22 mouse cellular contexts compared by ENCODE assay signal in the genomic region with DNA sequence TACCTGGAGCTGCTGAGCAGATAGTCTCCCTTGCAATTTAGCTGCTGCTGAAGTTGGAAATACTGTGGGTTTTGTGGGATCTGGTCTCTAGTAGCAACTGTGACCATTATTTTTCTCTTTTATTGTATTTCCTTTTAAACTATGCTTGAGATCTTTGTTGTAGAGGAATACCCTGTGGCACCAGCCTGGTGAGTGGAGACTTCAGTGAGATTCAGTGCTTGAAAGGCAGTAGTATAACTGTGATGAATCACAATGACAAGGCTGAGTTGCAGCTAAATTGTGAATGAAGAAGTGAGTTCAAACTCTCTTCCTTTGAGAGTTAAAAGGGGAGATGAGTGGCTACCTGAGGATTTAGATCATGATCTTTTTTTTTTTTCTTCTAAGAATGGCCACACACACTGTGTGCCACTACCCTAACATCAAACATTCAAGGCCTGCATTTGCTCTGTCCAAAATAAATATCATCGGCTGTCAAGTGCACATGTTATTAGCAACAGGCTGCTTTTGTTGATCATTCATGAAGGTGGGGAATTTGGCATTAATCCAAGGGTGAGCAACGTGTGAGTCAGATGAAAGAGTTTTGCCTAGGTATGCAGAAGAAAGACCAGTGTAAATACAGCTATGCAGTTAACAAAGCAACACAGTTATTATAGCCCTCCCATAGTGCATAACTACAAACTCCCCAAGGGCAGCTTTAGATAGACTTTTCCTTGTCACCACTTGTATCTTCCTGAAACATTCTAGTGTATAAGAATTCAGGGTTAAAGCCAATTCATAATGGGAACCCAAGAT.
DNase-seq lines count a peak whose midpoint lies in the region; ATAC-seq and TF ChIP-seq lines count a peak whose summit lies in the region.
"Had no signal": no experiment of that assay in that cellular context is flagged by ENCODE, and none has a peak within 500 bp of the region (broad histone marks: within the 10 kb centered on the region; RNA-seq: fewer than 3 reads in every experiment).

No protein-coding gene starts in this region.

- no peak overlapping the region for H3K4me3 ChIP-seq in heart, embryonic 13.5 days
- no peak overlapping the region for H3K4me3 ChIP-seq in heart, embryonic 10.5 days
- H3K4me3 ChIP-seq in lung, postnatal 0 days (ENCODE audit: low read depth, low read length), result no peak overlapping the region
- H3K4me3 ChIP-seq in lung, adult 2 months (replicated peaks; ENCODE audit: extremely low read depth, low read depth, low read length), result no peak overlapping the region
- no peak overlapping the region for H3K4me3 ChIP-seq in hindbrain, postnatal 0 days (ENCODE audit: low read length)
- H3K4me3 ChIP-seq: embryonic facial prominence, embryonic 12.5 days; hindbrain, embryonic 10.5 days; layer of hippocampus, adult 2 months; liver, embryonic 15.5 days; midbrain, embryonic 13.5 days had no signal

- no peak overlapping the region for H3K4me2 ChIP-seq in heart, embryonic 13.5 days
- H3K4me2 ChIP-seq in lung, postnatal 0 days (replicated peaks; ENCODE audit: low read depth, low read length), result no peak overlapping the region
- H3K4me2 ChIP-seq in hindbrain, postnatal 0 days (ENCODE audit: low read depth, low read length), result no peak overlapping the region
- H3K4me2 ChIP-seq: embryonic facial prominence, embryonic 12.5 days; liver, embryonic 15.5 days; midbrain, embryonic 13.5 days had no signal

- no peak overlapping the region for H3K9ac ChIP-seq in heart, embryonic 13.5 days
- H3K9ac ChIP-seq in lung, postnatal 0 days (replicated peaks; ENCODE audit: low read depth), result no peak overlapping the region
- no peak overlapping the region for H3K9ac ChIP-seq in hindbrain, postnatal 0 days (replicated peaks; ENCODE audit: low read length)
- H3K9ac ChIP-seq: embryonic facial prominence, embryonic 12.5 days; liver, embryonic 15.5 days; midbrain, embryonic 13.5 days had no signal

- no peaks in the 10 kb centered on the region for H3K36me3 ChIP-seq in heart, embryonic 13.5 days
- H3K36me3 ChIP-seq in heart, embryonic 10.5 days, result no peaks in the 10 kb centered on the region
- H3K36me3 ChIP-seq in lung, postnatal 0 days (ENCODE audit: insufficient read depth, low read length), result no peaks in the 10 kb centered on the region
- no peaks in the 10 kb centered on the region for H3K36me3 ChIP-seq in hindbrain, postnatal 0 days (ENCODE audit: insufficient read depth, low read length)
- H3K36me3 ChIP-seq: embryonic facial prominence, embryonic 12.5 days; hindbrain, embryonic 10.5 days; liver, embryonic 15.5 days; midbrain, embryonic 13.5 days had no signal

- ATAC-seq in heart, embryonic 13.5 days (ENCODE audit: extremely low read depth, insufficient number of reproducible peaks, low FRiP score, low TSS enrichment), result no peak
- ATAC-seq in lung, postnatal 0 days, result no peak
- no peak for ATAC-seq in hindbrain, postnatal 0 days
- ATAC-seq: midbrain, embryonic 13.5 days; Patski had no signal

- no peak for TF ChIP-seq EP300 in lung, postnatal 0 days (IDR thresholded peaks at IDR 0.05)

- H3K9me3 ChIP-seq in heart, embryonic 13.5 days, result no peaks in the 10 kb centered on the region
- H3K9me3 ChIP-seq in heart, embryonic 10.5 days, result no peaks in the 10 kb centered on the region
- H3K9me3 ChIP-seq in lung, postnatal 0 days (ENCODE audit: low read length), result no peaks in the 10 kb centered on the region
- no peaks in the 10 kb centered on the region for H3K9me3 ChIP-seq in hindbrain, postnatal 0 days (ENCODE audit: low read length)
- H3K9me3 ChIP-seq: embryonic facial prominence, embryonic 12.5 days; hindbrain, embryonic 10.5 days; liver, embryonic 15.5 days; midbrain, embryonic 13.5 days had no signal

- no peak for TF ChIP-seq CTCF in lung, postnatal 0 days (IDR thresholded peaks at IDR 0.05)
- TF ChIP-seq CTCF in lung, adult 2 months (IDR thresholded peaks at IDR 0.05; ENCODE audit: insufficient read depth, low read length), result no peak
- TF ChIP-seq CTCF in hindbrain, postnatal 0 days (IDR thresholded peaks at IDR 0.05; ENCODE audit: low read depth), result no peak

- H3K4me1 ChIP-seq in heart, embryonic 13.5 days, result peaks cover 13% of the 10 kb centered on the region
- no peaks in the 10 kb centered on the region for H3K4me1 ChIP-seq in heart, embryonic 10.5 days
- no peaks in the 10 kb centered on the region for H3K4me1 ChIP-seq in lung, postnatal 0 days (ENCODE audit: insufficient read depth, low read depth, low read length)
- H3K4me1 ChIP-seq in lung, adult 2 months (ENCODE audit: control insufficient read depth, insufficient read depth, low read length), result no peaks in the 10 kb centered on the region
- H3K4me1 ChIP-seq in hindbrain, postnatal 0 days (ENCODE audit: insufficient read depth, low read length), result no peaks in the 10 kb centered on the region
- H3K4me1 ChIP-seq: embryonic facial prominence, embryonic 12.5 days; hindbrain, embryonic 10.5 days; liver, embryonic 15.5 days; midbrain, embryonic 13.5 days had no signal

- H3K27ac ChIP-seq in heart, embryonic 13.5 days (replicated peaks), result peak overlapping the region; percentile 20; the same call in 1 of the 2 replicates
- H3K27ac ChIP-seq in heart, embryonic 10.5 days, result no peak overlapping the region
- no peak overlapping the region for H3K27ac ChIP-seq in lung, postnatal 0 days (ENCODE audit: low read length)
- no peak overlapping the region for H3K27ac ChIP-seq in hindbrain, postnatal 0 days
- H3K27ac ChIP-seq: embryonic facial prominence, embryonic 12.5 days; hindbrain, embryonic 10.5 days; layer of hippocampus, adult 2 months; liver, embryonic 15.5 days; midbrain, embryonic 13.5 days had no signal

- no peaks in the 10 kb centered on the region for H3K27me3 ChIP-seq in heart, embryonic 13.5 days (replicated peaks)
- H3K27me3 ChIP-seq in heart, embryonic 10.5 days (ENCODE audit: insufficient read depth, poor library complexity, severe bottlenecking), result no peaks in the 10 kb centered on the region
- H3K27me3 ChIP-seq in lung, postnatal 0 days (replicated peaks; ENCODE audit: insufficient read depth, low read length), result no peaks in the 10 kb centered on the region
- H3K27me3 ChIP-seq in hindbrain, postnatal 0 days (ENCODE audit: insufficient read depth, low read length), result no peaks in the 10 kb centered on the region
- H3K27me3 ChIP-seq: embryonic facial prominence, embryonic 12.5 days; liver, embryonic 15.5 days; midbrain, embryonic 13.5 days; Patski had no signal

- no peak for TF ChIP-seq POLR2A in lung, adult 2 months (IDR thresholded peaks at IDR 0.05; ENCODE audit: borderline replicate concordance, extremely low read depth, low read depth, low read length)

- 17% methylated on average over 2 of the region's 2 CpGs for WGBS in heart, embryonic 13.5 days
- WGBS in heart, embryonic 10.5 days, result 49% methylated on average over 2 of the region's 2 CpGs
- 7% methylated on average over 2 of the region's 2 CpGs for WGBS in lung, postnatal 0 days
- WGBS in lung, adult 2 months, result 17% methylated on average over 2 of the region's 2 CpGs
- 49% methylated on average over 2 of the region's 2 CpGs for WGBS in hindbrain, postnatal 0 days

- DNase-seq in heart, embryonic 10.5 days (ENCODE audit: low spot score), result no peak
- DNase-seq in lung, postnatal 0 days (ENCODE audit: low spot score), result peak; percentile 13
- no peak for DNase-seq in lung, adult 2 months
- peak; percentile 9 for DNase-seq in urinary bladder, postnatal 14 days (ENCODE audit: low spot score)
- no peak for DNase-seq in urinary bladder, adult 18-20 months (ENCODE audit: low spot score in 2 of 2)
- DNase-seq in frontal cortex, postnatal 14 days (ENCODE audit: low spot score in 2 of 2), result no peak
- DNase-seq in hindbrain, postnatal 0 days (ENCODE audit: low spot score), result no peak
- DNase-seq: adrenal gland, adult 8-10 months; cerebellum, adult 9-10 months; gastrocnemius, postnatal 25 days; kidney, adult 18-20 months; kidney, postnatal 14 days; layer of hippocampus, postnatal 36 days; right cerebral cortex, postnatal 14 days; spleen, adult 18-20 months had no signal

Comparison
In these comparisons a context has a peak if more than half of its experiments do, and no peak if none do; other contexts are left out.
1. DNase-seq: peak in lung, postnatal 0 days (single experiment) and urinary bladder, postnatal 14 days (single experiment); none in heart, embryonic 10.5 days (single experiment), lung, adult 2 months (single experiment), urinary bladder, adult 18-20 months (0 of 2), frontal cortex, postnatal 14 days (0 of 2) and hindbrain, postnatal 0 days (single experiment).